Mouse (Mus musculus) MEL (cell line): Measurements from ENCODE around the gene Irf1. TPM values are rescaled to one million over a fixed set of nuclear protein-coding genes. Genes with fewer than 3 reads are reported as not detected.

Source experiments
- DNase-seq: peaks from one replicate; pipeline ENCODE4 v3.0.0; 2011; ENCODE audit warnings: low read depth, low spot score
- H3K27ac ChIP-seq: 2 replicates; pipeline ENCODE4 v1.5.1; 2012; ENCODE audit warnings: low read depth, mild to moderate bottlenecking, control low read depth, low read length, moderate library complexity; ENCODE audit not compliant: control insufficient read depth
- H3K27me3 ChIP-seq, 2 experiments: fragments of 150-350 bp in 1 of 2; sonication (generic) in 1 of 2; 2 replicates each; pipeline ENCODE4 v1.6.1; 2012; ENCODE audit warnings: low read length in 2 of 2, mild to moderate bottlenecking in 2 of 2, improper control_type of control experiment in 1 of 2, moderate library complexity in 1 of 2; ENCODE audit not compliant: insufficient read depth in 2 of 2, control insufficient read depth in 1 of 2
- H3K36me3 ChIP-seq, 2 experiments: 2 replicates each; pipeline ENCODE4 v1.6.1; 2012 to 2014; ENCODE audit warnings: low read length in 2 of 2, improper control_type of control experiment in 1 of 2, inconsistent platforms in 1 of 2, mild to moderate bottlenecking in 1 of 2; ENCODE audit not compliant: insufficient read depth in 2 of 2, control insufficient read depth in 1 of 2
- H3K4me1 ChIP-seq, 2 experiments: fragments of 150-350 bp in 1 of 2; sonication (generic) in 1 of 2; 2 replicates each; pipeline ENCODE4 v1.6.1; 2012; ENCODE audit warnings: low read length in 2 of 2, improper control_type of control experiment in 1 of 2, mild to moderate bottlenecking in 1 of 2; ENCODE audit not compliant: insufficient read depth in 2 of 2, control insufficient read depth in 1 of 2
- H3K4me3 ChIP-seq, 2 experiments: fragments of 150-350 bp in 1 of 2; sonication (generic) in 1 of 2; 2 replicates each; pipeline ENCODE4 v1.5.1; 2012; ENCODE audit warnings: low read depth in 2 of 2, low read length in 2 of 2, mild to moderate bottlenecking in 2 of 2, moderate library complexity in 2 of 2, control low read depth in 1 of 2, improper control_type of control experiment in 1 of 2; ENCODE audit not compliant: control insufficient read depth in 1 of 2, insufficient read depth in 1 of 2
- H3K79me2 ChIP-seq: 2 replicates; pipeline ENCODE4 v1.6.1; 2012; ENCODE audit warnings: mild to moderate bottlenecking, low read length, moderate library complexity; ENCODE audit not compliant: control insufficient read depth, poor library complexity, insufficient read depth
- H3K9ac ChIP-seq: 2 replicates; pipeline ENCODE4 v1.6.1; 2012; ENCODE audit warnings: low read depth, mild to moderate bottlenecking, control low read depth, low read length, moderate library complexity; ENCODE audit not compliant: control insufficient read depth, poor library complexity, severe bottlenecking
- H3K9me3 ChIP-seq: fragments of 150-350 bp; sonication (generic); replicated peaks from 2 replicates; pipeline ENCODE4 v1.6.1; 2012; ENCODE audit warnings: mild to moderate bottlenecking, low read length, improper control_type of control experiment, moderate library complexity; ENCODE audit not compliant: insufficient read depth
- BHLHE40 ChIP-seq: IDR thresholded peaks from 2 replicates; pipeline ENCODE4 v1.6.1; 2012; ENCODE audit warnings: low read depth, mild to moderate bottlenecking, inconsistent platforms, low read length, improper control_type of control experiment, borderline replicate concordance
- CHD1 ChIP-seq: IDR thresholded peaks from 2 replicates; pipeline ENCODE4 v1.6.1; 2012; ENCODE audit warnings: low read depth, mild to moderate bottlenecking, inconsistent platforms, low read length, improper control_type of control experiment
- CHD2 ChIP-seq: IDR thresholded peaks from 2 replicates; pipeline ENCODE4 v1.6.1; 2011; ENCODE audit warnings: low read length, improper control_type of control experiment
- EP300 ChIP-seq, 2 experiments: IDR thresholded peaks; 2 replicates each; pipeline ENCODE4 v1.6.1; 2011; ENCODE audit warnings: improper control_type of control experiment in 2 of 2, low read length in 2 of 2, low read depth in 1 of 2, mild to moderate bottlenecking in 1 of 2
- GATA1 ChIP-seq: IDR thresholded peaks from 2 replicates; pipeline ENCODE4 v1.6.1; 2011; ENCODE audit warnings: low read depth, low read length, improper control_type of control experiment
- MAX ChIP-seq: IDR thresholded peaks from 2 replicates; pipeline ENCODE4 v1.6.1; 2011; ENCODE audit warnings: low read length, improper control_type of control experiment
- MEF2A ChIP-seq: IDR thresholded peaks from 2 replicates; pipeline ENCODE4 v1.6.1; 2014; ENCODE audit warnings: low read depth, mild to moderate bottlenecking, inconsistent platforms, low read length, improper control_type of control experiment; ENCODE audit not compliant: poor library complexity, insufficient replicate concordance, severe bottlenecking; ENCODE audit errors: extremely low read depth
- MXI1 ChIP-seq: IDR thresholded peaks from 2 replicates; pipeline ENCODE4 v1.6.1; 2011; ENCODE audit warnings: mild to moderate bottlenecking, low read depth, low read length, improper control_type of control experiment
- MYB ChIP-seq: IDR thresholded peaks from 2 replicates; pipeline ENCODE4 v1.6.1; 2011; ENCODE audit warnings: mild to moderate bottlenecking, low read depth, low read length, improper control_type of control experiment
- NELFE ChIP-seq: IDR thresholded peaks from 2 replicates; pipeline ENCODE4 v1.6.1; 2011; ENCODE audit warnings: low read depth, low read length, improper control_type of control experiment
- NRF1 ChIP-seq: IDR thresholded peaks from 2 replicates; pipeline ENCODE4 v1.6.1; 2014; ENCODE audit warnings: low read depth, mild to moderate bottlenecking, inconsistent platforms, low read length, improper control_type of control experiment, moderate library complexity; ENCODE audit not compliant: poor library complexity, insufficient read depth, severe bottlenecking
- POLR2A ChIP-seq, 2 experiments: IDR thresholded peaks; 2 replicates each; pipeline ENCODE4 v1.6.1; 2011 to 2012; ENCODE audit warnings: low read length in 2 of 2, mild to moderate bottlenecking in 2 of 2, control low read depth in 1 of 2, improper control_type of control experiment in 1 of 2, low read depth in 1 of 2, moderate library complexity in 1 of 2; ENCODE audit not compliant: control insufficient read depth in 1 of 2, insufficient read depth in 1 of 2, poor library complexity in 1 of 2
- POLR2AphosphoS5 ChIP-seq: IDR thresholded peaks from 2 replicates; pipeline ENCODE4 v1.6.1; 2012; ENCODE audit warnings: low read depth, borderline replicate concordance, mild to moderate bottlenecking, inconsistent platforms, low read length, moderate library complexity, mixed read lengths
- SIN3A ChIP-seq: IDR thresholded peaks from 2 replicates; pipeline ENCODE4 v1.6.1; 2012; ENCODE audit warnings: low read length, improper control_type of control experiment, inconsistent platforms
- SMC3 ChIP-seq: IDR thresholded peaks from 2 replicates; pipeline ENCODE4 v1.6.1; 2011; ENCODE audit warnings: low read depth, low read length, improper control_type of control experiment
- USF1 ChIP-seq: IDR thresholded peaks from 2 replicates; pipeline ENCODE4 v1.6.1; 2014; ENCODE audit warnings: low read depth, mild to moderate bottlenecking, inconsistent platforms, low read length, improper control_type of control experiment, moderate library complexity
- ZC3H11A ChIP-seq: IDR thresholded peaks from 2 replicates; pipeline ENCODE4 v1.6.1; 2012; ENCODE audit warnings: low read depth, mild to moderate bottlenecking, inconsistent platforms, low read length, improper control_type of control experiment
- ZKSCAN1 ChIP-seq: IDR thresholded peaks from 2 replicates; pipeline ENCODE4 v1.6.1; 2012; ENCODE audit warnings: low read depth, mild to moderate bottlenecking, inconsistent platforms, low read length, improper control_type of control experiment, moderate library complexity
- ZNF384 ChIP-seq: IDR thresholded peaks from 2 replicates; pipeline ENCODE4 v1.6.1; 2012; ENCODE audit warnings: low read depth, mild to moderate bottlenecking, inconsistent platforms, low read length, improper control_type of control experiment
- polyA plus RNA-seq, 2 experiments: library from polyadenylated mRNA; stranded (reverse) in 1 of 2; unstranded in 1 of 2; fragments of >175 nt in 1 of 2; fragments of >200 nt in 1 of 2; gene quantifications; 2 replicates each; pipeline versions ENCODE4 v1.2.1 to v1.2.4; 2012; ENCODE audit warnings: low replicate concordance in 2 of 2, low read depth in 1 of 2; ENCODE audit not compliant: insufficient read length in 2 of 2, insufficient read depth in 1 of 2, missing spikeins in 1 of 2
- total RNA-seq: library from RNA; depleted of rRNA; stranded (reverse); fragments of 300-350 nt; gene quantifications from 2 replicates; pipeline ENCODE4 v1.2.3, GENCODE M21; 2012

Gene Irf1
- total and polyA plus RNA-seq, 3 experiments = 0.73 to 1.9 TPM; not detected in 1

GRCm38 (mm10) chr11:53773641-53774360 lies 4.0 kb downstream of the Irf1 start:
- Histone ChIP-seq H3K36me3 (peaks cover 0 to 2% of the 10 kb centered on the region in 2 experiments; a peak in 2 of 4 replicates), H3K4me1 (peaks cover 0 to 10% of the 10 kb centered on the region in 2 experiments; a peak in 2 of 4 replicates), H3K9ac (no peak overlapping the region), H3K27ac (no peak overlapping the region), H3K4me3 (no peak overlapping the region), H3K79me2 (no peaks in the 10 kb centered on the region), H3K27me3 (peaks cover 0 to 4% of the 10 kb centered on the region in 2 experiments; a peak in 1 of 4 replicates), H3K9me3 (no peaks in the 10 kb centered on the region)
- DNase-seq = no peak
- TF ChIP-seq NELFE = no peak
- TF ChIP-seq ZNF384 = no peak
- no peak for TF ChIP-seq ZKSCAN1
- TF ChIP-seq CHD2 = no peak

DNA sequence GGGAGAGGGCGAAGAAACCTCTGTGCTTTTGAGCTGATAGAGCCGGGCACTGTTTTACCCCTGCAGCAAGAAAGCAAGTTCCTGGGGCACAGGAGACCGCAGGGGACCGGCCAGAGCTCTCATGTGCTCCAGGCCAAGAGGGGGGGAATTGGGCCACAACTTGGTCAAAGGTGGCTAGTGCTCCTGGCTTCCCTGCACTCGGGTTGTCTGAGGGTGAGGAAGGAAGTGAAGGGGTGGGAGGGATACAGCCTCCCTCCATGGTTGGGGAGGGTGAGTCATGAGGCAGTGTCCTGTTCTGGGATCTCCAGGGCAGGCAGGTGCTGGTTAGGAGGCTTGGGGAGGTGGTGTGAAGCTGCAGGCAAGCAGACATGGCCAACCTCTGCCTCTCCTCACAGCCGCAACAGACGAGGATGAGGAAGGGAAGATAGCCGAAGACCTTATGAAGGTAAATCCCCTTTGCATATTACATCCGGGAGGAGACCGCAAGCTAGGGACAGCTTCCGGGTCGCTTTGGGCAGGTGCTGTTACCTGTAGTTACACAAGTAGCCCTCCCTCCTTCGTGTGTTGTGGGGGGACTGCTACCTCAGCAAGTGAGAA lies 4.9 kb downstream of the Irf1 start:
- DNase-seq = no peak
- Histone ChIP-seq H3K27me3 (peaks cover 0 to 4% of the 10 kb centered on the region in 2 experiments; a peak in 1 of 4 replicates), H3K4me3 (no peak overlapping the region), H3K27ac (no peak overlapping the region), H3K4me1 (peaks cover 6 to 15% of the 10 kb centered on the region in 2 experiments; a peak in 3 of 4 replicates), H3K9ac (no peak overlapping the region), H3K9me3 (no peaks in the 10 kb centered on the region), H3K36me3 (peaks cover 0 to 8% of the 10 kb centered on the region in 2 experiments; a peak in 2 of 4 replicates), H3K79me2 (no peaks in the 10 kb centered on the region)
- TF ChIP-seq ZNF384 = no peak
- TF ChIP-seq BHLHE40 = no peak
- no peak for TF ChIP-seq CHD1
- TF ChIP-seq SMC3 = no peak
- no peak for TF ChIP-seq POLR2AphosphoS5
- no peak for TF ChIP-seq MEF2A
- TF ChIP-seq MAX = no peak
- TF ChIP-seq ZC3H11A = no peak
- no peak for TF ChIP-seq MYB
- no peak for TF ChIP-seq GATA1
- no peak for TF ChIP-seq USF1
- TF ChIP-seq EP300 (IDR thresholded peaks at IDR 0.05; ENCODE audit: low read depth in 1 of 2, low read length in 2 of 2) = no peak
- TF ChIP-seq MXI1 = no peak
- TF ChIP-seq ZKSCAN1 = no peak
- no peak for TF ChIP-seq POLR2A (IDR thresholded peaks at IDR 0.05; ENCODE audit: control insufficient read depth in 1 of 2, insufficient read depth in 1 of 2, low read depth in 1 of 2, low read length in 2 of 2, poor library complexity in 1 of 2)
- no peak for TF ChIP-seq NRF1
- no peak for TF ChIP-seq SIN3A
